Mouse (Mus musculus) spleen, embryonic (tissue): ENCODE measurements around the gene Zfp13.

Source experiments
- CTCF ChIA-PET: fragments of 350-600 bp; sonication (Branson Sonifier 250); formaldehyde crosslinking; loops from one replicate; lab custom pipeline; 2022; lab: Charles Lee

Gene Zfp13

DNA sequence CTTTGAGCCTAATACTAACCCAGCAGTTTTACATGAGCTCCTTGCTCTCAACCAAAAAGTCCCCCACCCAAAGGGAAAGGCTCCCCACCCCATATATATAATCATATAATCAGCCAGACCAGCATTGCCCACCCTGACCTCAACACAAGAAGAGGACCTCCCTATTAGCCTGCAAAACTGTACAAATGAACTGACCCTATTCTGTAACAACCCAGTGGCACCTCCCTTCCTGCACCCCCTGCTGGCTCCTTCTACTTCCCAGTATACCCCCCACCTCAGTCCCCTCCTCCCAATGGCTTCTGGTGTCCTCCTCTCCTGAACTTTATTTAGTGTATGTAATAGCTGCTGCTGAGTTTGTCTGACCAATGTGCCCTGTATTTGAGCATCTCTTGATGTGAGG is 47.9 kb downstream of the Zfp13 start:
- CTCF ChIA-PET, result no interaction called here

DNA sequence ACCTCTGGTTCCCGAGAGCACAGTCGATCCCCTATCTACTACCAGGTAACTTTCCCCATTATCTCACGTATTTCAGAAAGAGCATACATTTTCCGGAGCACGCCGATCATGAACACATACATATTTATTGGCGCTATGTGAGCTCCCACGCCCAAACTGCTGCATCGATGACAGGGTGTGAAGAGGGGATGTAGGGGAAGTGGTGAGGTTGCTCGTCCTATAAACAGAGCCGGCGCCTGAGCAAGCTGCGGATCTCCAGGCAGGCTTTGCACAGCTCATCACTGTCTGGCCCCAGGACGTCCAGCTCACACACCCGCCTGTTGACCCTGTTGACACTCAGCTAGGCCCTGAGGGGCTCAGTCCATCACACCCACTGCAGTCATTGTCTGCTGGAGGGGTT is 48.4 kb downstream of the Zfp13 start:
- CTCF ChIA-PET, result no interaction called here

DNA sequence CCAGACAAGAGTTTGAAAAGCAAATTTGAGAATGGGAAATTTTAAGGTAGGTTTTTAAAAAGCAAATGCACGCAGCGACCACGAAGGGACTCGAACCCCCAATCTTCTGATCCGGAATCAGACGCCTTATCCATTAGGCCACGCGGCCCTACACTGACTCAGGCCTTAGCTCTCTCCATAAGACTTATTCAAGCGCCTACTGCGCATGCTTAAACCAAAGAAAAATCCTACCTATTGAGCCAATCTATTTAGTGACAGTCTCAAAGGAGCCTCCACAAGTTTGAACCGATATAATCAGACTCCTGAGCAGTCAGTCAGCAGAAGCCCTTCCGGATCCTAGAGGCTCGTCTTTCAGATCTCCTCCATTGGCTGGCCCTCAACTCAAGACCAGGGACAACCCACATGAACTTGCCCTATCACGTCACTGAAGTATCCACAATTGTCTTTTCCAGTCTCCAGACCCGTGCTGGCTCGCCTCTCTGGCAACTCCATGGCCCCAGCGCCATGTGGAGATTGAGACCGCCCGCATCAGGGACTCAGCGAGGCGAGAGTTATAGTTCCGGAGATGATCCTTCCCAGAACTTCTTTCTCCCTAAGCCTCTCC is 49.0 kb downstream of the Zfp13 start:
- CTCF ChIA-PET, result no interaction called here

DNA sequence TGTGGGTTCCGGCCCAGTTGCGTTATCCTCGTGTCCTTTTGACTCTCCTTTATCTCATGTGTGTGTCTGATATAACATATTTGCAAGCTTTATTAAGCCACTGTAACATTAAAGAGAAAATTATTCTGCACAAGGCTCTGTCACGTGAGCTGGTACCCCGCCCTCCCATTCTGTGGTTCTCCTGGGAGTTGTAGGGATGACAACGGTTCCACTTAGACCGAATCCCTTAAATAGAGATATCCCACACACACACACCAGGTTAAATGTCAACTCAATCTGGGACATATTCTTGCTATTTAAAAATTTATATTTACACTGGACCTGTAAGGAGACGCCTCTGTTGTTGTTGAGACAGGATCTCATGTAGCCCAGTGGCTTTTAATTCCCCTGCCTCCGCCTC is 49.8 kb downstream of the Zfp13 start:
- CTCF ChIA-PET, result no interaction called here

DNA sequence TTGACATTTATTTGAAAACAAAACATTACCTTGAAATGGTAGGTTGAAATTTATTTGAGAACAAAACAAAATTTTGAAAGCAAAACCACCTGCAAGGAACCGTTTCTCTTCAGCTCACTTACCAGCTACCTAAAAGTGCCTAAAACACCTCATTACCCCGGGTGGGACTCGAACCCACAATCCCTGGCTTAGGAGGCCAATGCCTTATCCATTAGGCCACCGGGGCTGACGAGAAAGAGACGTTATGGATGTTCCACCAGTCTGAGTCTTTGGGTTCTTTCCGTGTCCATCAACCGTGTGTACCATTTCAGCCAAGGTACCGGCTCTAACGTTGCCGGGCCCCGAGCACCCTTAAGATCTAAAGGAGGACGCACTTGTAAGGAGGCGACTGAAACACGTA is 50.7 kb downstream of the Zfp13 start:
- CTCF ChIA-PET, result interaction anchor here (0.6 kb wide), 1 partner anchor 23 kb away, joined by 6 read pairs; no protein-coding TSS in a partner anchor

DNA sequence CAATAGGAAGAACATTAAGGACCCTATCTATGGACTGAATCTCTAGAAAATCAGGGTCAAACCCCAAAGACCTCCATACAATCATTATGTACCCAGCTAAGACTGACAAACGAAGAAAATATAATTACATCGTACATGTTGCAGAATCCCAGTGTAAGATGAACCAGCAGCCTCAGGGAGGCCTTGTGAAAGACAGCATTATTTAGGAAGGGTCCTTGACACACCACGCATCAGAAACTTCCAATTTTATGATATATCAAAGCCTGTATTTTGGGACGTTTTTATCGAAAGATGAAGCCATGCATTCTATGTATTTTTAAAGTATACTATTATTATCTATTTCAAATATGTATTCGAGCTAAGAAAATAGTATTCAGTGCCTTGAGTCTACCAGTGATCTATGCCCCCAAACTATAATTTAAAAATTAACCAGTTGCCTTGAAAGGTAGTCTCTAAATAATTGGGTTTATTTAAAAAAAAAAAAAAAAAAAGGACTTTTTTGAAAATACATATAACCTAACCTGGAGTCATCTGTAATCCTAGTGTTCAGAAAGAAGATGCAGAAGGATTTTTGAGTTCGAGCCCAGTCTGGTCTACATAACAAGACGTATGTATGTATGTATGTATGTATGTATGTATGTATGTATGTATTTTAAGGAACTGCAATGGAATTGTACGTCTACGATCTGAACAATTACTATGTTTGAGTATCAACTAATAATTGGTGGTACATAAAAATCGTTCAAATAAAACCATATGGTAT is 51.4 kb downstream of the Zfp13 start:
- CTCF ChIA-PET, result interaction anchor here (0.7 kb wide), 1 partner anchor 46 kb away, joined by 8 read pairs; no protein-coding TSS in a partner anchor

DNA sequence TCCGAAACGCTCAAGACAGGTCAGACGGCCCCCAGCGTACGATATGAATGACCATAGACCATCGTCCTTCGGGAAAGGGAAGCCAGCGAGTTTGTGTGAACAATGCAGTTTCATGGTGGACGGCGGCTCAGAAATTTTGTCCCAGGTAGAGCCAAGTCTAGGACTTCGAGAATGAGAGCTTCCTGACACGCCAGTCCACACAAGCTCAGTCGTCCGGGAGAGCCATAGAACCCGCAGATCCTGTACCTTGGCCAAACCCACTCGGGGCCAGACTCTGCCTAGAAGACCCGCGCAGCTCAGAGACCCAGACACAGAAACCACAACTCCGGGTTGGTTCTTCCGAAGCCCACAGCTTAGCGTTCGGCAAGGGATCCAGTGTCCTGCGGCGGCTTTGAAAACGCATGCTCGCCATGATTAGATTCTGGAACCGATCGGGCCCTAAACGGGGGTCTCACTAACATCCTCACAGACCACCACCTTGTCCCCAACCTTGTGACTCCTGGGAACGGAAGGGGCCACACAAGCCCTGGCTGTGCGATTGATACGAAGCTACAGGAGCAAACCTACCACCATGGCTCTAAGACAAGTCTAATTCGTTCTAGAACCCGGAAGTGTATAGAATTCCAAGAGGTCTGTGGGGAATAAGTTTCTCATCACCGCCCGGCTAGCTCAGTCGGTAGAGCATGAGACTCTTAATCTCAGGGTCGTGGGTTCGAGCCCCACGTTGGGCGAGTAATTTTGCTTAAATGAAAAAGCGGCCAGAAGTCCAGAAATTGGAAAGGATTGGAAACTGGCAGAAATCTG is 52.4 kb downstream of the Zfp13 start:
- CTCF ChIA-PET, result no interaction called here

DNA sequence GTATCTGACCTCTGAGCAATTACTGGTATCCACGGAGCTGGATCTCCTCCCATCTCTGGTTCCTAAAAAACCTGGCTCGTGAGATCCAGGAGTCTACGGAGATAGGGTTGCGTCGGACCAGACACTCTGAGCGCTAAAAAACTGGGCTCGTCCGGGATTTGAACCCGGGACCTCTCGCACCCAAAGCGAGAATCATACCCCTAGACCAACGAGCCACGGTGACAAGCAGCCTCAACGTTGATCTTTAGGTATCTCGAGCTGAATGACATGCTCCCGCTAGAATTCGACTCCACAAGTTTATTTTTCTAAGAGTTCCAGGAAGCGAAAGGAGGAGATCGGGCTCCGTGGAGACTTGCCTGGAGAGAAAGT is 53.0 kb downstream of the Zfp13 start:
- CTCF ChIA-PET, result no interaction called here

DNA sequence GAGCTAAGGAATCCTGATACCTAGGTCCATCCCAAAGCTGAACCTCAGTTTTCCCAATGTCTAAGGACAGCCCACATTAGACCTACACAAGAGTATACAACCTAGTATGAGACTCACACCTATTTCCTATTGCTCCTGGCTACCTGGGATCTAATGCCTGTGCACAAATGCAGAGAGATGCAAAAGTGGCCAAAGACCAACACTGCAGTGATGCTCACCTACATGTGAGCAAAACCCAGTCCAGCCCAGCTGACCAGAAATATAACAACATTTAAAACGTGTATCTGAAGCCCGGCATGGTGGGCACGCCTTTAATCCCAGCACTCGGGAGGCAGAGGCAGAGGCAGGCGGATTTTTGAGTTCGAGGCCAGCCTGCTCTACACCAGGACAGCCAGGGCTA is 53.4 kb downstream of the Zfp13 start:
- CTCF ChIA-PET, result interaction anchor here (0.6 kb wide), 1 partner anchor 22 kb away, joined by 6 read pairs; no protein-coding TSS in a partner anchor

DNA sequence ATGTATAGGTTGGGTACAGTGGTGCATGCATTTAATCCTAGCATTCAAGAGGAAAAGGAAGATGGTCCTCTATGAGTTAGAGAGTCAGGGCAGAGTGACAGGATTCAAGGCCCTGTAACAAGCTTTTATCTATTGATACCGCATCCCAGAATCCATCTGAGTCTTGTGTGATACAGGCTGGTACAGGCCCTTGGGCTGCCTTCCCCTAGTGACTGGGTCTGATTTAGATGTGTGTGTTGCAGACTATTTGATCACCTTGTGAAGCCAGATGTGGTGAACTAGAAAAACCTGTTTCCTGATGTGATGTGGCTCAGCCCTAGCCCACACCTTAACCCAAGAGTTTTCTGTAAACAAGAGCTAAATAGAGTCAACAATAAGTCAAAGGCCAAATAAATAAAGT is 54.5 kb downstream of the Zfp13 start:
- CTCF ChIA-PET, result no interaction called here

DNA sequence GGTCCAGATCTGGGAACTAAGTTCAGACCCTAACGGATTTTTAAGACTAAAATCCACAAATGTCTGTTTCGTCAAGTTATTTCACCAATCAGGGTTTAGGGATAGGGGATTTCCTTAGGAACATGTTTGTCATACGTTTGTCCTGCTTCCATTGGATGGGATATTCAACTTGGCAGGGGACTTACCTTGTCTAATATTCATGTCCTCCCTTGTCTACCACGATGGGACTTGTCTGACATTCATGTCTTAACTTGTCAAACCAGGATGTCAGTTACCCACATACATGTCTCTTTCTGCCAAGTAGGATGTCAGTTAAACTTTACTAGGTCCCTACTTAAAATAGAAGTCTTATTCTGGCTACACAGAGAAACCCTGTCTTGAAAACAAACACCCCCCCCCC is 55.3 kb downstream of the Zfp13 start:
- CTCF ChIA-PET, result no interaction called here

DNA sequence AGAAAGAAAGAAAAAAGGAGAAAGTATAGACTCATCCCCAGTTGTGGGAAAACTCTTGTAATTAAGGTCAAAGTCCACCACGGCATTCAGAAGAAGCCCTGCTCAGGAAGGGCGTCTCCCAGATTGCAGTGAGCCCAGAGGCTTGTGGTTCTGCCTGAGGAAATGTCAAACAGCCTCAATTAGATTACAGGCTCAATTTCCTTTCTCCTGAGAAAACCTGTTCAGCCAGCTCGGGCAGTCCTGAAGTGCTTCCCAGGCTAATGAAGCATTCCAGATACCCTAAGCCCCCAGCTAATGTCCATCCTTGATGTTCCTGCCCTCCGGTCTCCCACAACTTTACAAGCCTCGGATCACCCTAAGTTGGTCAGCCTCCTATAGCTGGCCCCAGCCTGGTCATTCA is 56.0 kb downstream of the Zfp13 start:
- CTCF ChIA-PET, result no interaction called here

DNA sequence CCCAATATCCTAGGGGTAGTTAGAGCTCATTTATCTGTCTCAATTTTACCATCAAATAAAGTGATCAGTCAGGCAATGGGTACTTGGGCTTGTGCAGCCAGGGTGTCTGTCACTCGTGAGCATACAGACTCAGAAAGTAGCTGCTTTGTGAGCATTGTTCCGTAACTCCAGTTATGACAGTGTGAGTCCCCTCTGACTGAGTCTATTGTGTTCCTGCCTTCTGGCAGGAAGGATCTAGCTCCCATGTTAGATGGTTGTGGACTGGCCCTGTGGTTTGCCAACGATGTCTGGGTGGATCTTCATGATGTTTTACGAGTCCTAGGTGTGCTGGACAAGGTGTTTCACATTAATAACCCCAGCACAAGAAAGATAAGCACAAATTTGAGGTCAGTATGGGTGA is 56.5 kb downstream of the Zfp13 start:
- CTCF ChIA-PET, result interaction anchor here (0.7 kb wide), 1 partner anchor 403 kb away, joined by 3 read pairs; no protein-coding TSS in a partner anchor

DNA sequence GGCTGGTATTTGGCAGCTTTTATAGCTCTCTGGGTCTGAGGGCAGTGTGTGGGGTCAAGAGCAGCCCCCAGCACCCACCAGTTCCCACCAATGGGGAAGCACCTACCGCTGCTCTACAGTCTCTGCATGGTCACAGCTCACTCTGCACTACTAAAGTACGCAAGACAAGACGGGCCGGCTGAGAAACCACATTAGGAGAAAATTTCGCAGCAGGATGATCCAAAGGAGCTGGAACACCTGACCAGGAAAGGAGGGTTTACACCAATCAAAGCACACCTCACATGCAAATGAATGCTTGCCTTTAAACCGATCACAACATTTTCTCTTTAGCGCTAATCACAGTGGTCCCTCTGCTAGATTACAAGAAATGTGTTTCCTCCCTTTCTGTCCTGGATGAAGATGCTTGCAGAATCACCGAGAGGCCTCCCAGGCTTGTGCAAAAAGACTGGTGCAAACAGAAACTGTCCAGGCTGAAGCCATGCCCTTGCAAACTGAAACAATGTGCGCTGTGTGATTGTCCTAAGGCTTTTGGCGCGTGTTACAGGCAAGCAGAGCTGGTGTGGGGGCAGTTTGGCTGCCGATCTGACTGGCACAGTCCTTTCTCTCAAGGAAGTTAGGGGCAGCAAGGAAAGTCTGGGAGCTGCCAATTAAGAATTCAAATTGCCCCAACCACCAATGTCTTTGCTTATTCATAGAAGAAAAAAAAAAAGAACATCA is 57.1 kb downstream of the Zfp13 start:
- CTCF ChIA-PET, result interaction anchor here (0.7 kb wide), 1 partner anchor 403 kb away, joined by 3 read pairs; no protein-coding TSS in a partner anchor

DNA sequence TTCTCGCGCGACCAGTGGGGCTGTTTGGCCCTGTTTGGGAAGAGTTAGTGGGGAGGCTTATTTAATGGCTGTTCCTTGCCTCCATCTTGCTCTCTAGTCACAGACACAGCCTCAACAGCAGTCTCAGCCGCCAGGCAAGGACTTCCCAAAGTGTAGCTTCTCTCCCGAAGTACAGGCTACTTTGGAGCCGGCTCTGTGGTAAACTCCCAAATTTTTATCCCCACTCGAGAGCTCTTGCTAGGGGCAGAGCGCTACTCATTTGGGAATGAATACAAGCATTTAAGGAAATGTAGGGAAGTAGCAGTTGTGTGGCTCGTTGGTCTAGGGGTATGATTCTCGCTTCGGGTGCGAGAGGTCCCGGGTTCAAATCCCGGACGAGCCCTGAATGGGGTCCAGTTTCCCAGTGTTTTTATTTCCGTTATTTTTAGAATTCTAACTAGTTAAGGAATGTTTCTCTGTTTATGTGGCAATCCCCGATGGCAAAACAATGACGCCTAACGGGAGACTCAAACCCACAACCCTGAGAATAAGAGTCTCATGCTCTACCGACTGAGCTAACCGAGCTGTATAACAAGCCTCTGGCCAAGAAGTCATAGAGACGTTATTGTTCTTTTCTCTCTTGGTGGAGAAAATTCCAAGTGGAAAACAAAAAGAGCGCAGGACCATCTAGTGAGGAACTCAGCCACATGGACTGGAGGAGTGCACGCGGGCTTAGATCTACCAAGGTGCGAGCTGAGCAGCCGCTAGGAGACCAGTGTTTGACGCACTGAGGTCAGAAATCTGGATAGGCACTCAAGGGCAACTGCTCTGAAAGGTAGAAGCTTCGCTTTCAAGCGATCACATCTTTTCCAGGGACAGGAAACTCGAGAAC is 58.4 kb downstream of the Zfp13 start:
- CTCF ChIA-PET, result no interaction called here

DNA sequence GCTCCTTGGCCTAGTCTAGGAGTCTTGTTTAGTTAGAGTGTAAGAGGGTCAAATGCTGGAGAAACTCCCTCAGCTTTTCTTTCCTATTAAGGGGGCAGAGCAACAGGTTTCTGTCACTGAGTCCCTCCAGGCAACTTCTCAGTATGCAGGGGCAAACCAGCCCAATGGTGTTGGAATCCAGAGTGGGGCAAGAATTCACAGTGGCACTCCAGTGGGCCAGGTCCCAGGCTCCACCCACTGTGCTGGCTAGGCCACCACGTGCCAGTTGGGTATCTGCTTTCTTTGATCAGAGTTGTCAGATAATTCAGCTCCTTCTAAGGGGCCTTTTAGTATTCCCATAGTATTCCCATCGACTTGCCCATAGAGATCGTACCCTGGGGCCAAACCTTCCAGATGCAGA is 59.2 kb downstream of the Zfp13 start:
- CTCF ChIA-PET, result no interaction called here

DNA sequence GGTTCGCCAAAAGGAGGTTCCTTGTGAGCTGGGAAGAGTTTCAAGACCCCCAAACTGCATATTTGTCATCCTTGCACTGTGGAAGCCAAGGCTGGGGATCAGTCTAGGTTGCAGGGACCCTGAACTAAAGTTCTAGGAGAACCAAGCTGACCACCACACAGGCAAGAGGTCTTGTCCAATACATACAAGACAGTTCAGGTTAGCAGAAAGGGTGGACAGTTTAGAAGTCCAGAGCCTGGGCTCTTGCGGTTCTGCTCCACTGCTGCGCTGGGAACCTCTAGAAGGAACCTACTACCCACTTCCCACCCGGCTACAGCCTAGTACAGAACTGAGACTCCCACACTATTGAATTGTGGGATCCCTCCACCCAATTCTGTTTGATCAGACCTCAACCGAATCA is 59.7 kb downstream of the Zfp13 start:
- CTCF ChIA-PET, result no interaction called here

DNA sequence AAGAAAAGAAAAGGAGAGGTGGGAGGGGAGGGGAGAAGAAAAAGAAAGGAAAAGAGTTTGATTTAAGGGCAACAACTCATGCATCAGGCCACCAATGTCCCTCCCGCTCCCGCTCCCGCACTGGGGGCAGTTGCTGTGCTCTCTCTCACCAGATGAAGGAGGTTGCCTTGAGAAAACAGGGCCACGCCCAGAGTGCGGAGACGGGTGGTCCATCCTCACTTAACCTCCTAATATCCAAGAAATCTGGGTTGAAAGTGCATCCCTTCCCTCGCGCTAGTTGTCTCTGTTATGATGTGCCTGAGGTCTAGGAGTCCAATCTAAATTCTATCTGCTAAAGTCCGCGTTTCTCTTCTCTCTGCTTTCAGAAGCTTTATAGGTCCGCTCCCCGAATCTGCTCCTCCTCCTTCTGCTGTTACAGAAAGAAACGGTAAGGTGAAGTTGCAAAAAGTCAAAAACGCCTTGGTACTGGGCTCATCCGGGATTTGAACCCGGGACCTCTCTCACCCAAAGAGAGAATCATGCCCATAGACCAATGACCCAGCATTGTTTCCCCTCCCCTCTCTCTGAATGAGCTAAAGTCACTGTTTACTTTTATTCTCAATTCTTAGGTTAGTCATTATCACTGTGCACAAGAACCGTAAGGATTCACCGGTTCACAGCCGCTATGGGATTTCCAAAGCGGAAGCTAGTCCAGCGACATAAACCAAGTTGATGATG is 60.8 kb downstream of the Zfp13 start:
- CTCF ChIA-PET, result no interaction called here

DNA sequence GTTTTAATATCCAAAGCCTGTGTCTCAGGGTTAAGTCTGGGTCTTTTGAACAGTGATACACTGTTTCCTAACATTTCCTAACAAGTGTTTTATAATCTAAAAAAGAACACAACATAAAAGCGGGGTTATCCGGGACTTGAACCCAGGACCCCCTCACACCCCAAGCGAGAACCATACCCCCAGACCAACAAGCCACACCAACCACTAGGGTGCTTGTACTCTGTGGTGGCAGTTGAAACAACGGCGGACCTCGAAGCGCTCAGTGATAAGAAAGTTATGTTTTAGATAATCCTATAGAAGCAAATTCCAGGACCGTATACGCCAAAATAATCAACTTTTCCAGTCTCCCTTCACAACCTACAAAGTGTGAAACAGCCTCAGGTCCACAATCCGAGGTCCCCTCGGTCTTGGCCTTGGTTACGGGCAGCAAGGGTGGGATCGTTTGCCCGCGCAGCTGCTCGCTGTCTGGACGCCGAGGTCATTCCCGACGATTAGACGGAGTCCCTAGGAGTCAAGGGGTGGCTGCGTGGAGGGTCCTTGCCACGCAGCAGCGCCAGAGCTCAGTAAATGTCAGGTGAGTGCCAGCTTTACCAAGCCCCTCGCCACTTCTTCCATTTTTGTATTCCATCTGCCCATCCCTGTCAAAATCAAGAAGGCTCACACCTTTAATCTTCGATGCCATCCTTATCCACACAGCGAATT is 61.6 kb downstream of the Zfp13 start:
- CTCF ChIA-PET, result no interaction called here
